Mouse (Mus musculus) C2C12 (cell line): ENCODE measurements at regions not wholly inside any gene's neighbourhood (a gene's known extent, or its start where the extent isn't known, plus 50 kb on each side); places are given as distances from the start of the nearest gene placed in this dataset.
"Not testable (repeated sequence)": the region's sequence is repeated elsewhere in the genome, so short reads cannot be mapped to it uniquely, and the experiment has no call there.

Experiments
- H3K27me3 ChIP-seq: one replicate; pipeline ENCODE4 v1.6.1; 2011; ENCODE audit not compliant: control insufficient read depth, insufficient read depth, insufficient read length
- H3K36me3 ChIP-seq: one replicate; pipeline ENCODE4 v1.6.1; 2011; ENCODE audit not compliant: control insufficient read depth, insufficient read depth
- H3K4me3 ChIP-seq: one replicate; pipeline ENCODE4 v1.5.1; 2011; ENCODE audit warnings: mild to moderate bottlenecking, control low read depth; ENCODE audit not compliant: poor library complexity, insufficient read depth, severe bottlenecking
- H3K79me2 ChIP-seq: one replicate; pipeline ENCODE4 v1.6.1; 2011; ENCODE audit not compliant: control insufficient read depth, insufficient read depth
- H3K79me3 ChIP-seq: one replicate; pipeline ENCODE4 v1.6.1; 2011; ENCODE audit warnings: low read depth, control low read depth
- H3ac ChIP-seq: one replicate; pipeline ENCODE3; 2011; ENCODE audit warnings: low read depth; ENCODE audit not compliant: control insufficient read depth, insufficient read length
- CEBPB ChIP-seq: IDR thresholded peaks from one replicate; pipeline ENCODE4 v1.6.1; 2011; ENCODE audit warnings: low read depth, mild to moderate bottlenecking, control low read depth, moderate library complexity
- CTCF ChIP-seq: IDR thresholded peaks from one replicate; pipeline ENCODE4 v1.5.1; 2011; ENCODE audit not compliant: control insufficient read depth, insufficient read depth, insufficient read length
- FOSL1 ChIP-seq: IDR thresholded peaks from one replicate; pipeline ENCODE4 v1.8.0; 2011; ENCODE audit warnings: mild to moderate bottlenecking, low read length; ENCODE audit not compliant: poor library complexity, insufficient read depth, severe bottlenecking
- MAX ChIP-seq: IDR thresholded peaks from one replicate; pipeline ENCODE4 v1.6.1; 2011; ENCODE audit warnings: mild to moderate bottlenecking, control low read depth
- MYOD1 ChIP-seq: IDR thresholded peaks from one replicate; pipeline ENCODE4 v1.6.1; 2011; ENCODE audit warnings: low read depth; ENCODE audit not compliant: control insufficient read depth, insufficient read length
- MYOG ChIP-seq: IDR thresholded peaks from one replicate; pipeline ENCODE4 v1.6.1; 2011; ENCODE audit not compliant: control insufficient read depth, insufficient read length; ENCODE audit errors: extremely low read depth
- USF1 ChIP-seq: IDR thresholded peaks from one replicate; pipeline ENCODE4 v1.6.1; 2011; ENCODE audit warnings: low read depth, mild to moderate bottlenecking, control low read depth, moderate library complexity

DNA sequence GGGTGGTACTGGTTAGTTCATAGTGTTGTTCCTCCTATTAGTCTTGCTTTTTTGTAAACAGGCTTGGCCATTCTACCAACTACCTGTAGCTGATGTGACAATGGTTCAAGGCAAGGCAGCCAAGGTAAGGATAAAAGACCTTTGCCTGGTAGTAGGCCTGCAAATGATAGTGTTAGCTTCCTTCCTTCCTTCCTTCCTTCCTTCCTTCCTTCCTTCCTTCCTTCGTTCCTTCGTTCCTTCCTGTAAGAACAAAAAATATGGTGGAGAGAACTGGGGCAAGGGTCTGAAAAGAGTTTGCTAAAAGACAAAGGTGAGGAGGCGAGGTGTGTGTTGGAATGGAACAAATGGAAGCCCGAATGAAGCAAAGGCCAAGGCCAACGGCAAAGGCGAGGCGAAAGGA, 84.8 kb upstream of the Ezh2 start:
- not testable (repeated sequence) for H3K4me3 ChIP-seq, H3K79me2 ChIP-seq, H3K36me3 ChIP-seq, H3K27me3 ChIP-seq, H3ac ChIP-seq, H3K79me3 ChIP-seq

DNA sequence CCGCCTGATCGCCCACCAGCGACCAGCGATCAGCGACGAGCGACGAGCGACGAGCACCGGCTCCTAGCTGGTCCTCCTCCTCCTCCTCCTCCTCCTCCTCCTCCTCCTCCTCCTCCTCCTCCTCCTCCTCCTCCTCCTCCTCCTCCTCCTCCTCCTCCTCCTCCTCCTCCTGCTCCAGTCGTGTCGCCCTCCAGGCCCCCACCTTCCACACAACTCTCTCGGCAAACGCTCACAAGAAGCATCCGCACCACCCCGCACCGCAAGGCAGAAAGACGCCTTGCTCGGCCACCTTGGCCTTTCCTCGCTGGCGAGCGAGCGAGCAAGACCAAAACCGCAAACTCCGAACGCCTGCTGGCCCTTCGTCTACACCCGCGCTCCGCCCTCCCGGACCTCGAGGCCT, 77.6 kb upstream of the Ezh2 start:
- H3ac ChIP-seq, H3K79me2 ChIP-seq, H3K36me3 ChIP-seq, H3K27me3 ChIP-seq, H3K4me3 ChIP-seq, H3K79me3 ChIP-seq: not testable (repeated sequence)

DNA sequence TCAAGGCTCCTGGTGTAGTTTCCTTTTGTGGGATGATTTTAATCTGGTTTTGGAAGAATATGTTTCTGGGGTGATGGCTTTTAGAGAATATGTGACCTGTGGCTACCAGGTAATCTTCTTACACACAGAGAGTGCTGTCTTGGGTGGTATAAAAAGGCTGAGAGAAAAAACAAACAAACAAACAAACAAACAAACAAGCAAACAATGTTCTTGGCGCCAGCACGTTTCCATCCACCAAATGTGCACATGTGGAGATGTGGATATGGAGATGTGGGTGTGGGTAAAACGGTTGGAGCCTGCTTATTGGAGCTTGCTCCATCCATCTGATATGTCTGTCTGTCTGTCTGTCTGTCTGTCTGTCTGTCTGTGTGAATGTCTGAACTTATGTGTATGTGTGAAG, 57.7 kb upstream of the Ezh2 start:
- H3ac ChIP-seq, H3K79me2 ChIP-seq, H3K79me3 ChIP-seq, H3K36me3 ChIP-seq, H3K4me3 ChIP-seq: not testable (repeated sequence)
- H3K27me3 ChIP-seq = peaks cover 17% of the 10 kb centered on the region

DNA sequence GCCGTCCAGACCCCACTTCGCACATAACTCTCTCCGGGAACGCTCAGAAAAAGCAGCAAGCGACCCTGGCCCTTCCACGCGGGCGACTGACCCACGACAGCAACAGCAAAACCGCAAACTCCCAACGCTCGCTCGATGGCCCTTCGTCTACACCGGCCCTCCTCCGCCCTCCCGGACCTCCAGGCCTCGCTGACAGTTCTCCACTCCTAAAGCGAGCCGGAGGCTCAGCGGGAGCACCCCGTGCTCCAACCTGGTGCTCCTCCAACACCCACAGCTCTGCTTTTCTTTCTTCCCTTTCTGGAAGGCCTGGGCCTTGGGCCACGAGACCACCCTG, 56.2 kb upstream of the Ezh2 start:
- H3K79me2 ChIP-seq, H3K79me3 ChIP-seq, H3K36me3 ChIP-seq: not testable (repeated sequence)
- Histone ChIP-seq H3ac (peak overlapping the region; percentile 9), H3K27me3 (peaks cover 20% of the 10 kb centered on the region), H3K4me3 (peak overlapping the region; percentile 45)

DNA sequence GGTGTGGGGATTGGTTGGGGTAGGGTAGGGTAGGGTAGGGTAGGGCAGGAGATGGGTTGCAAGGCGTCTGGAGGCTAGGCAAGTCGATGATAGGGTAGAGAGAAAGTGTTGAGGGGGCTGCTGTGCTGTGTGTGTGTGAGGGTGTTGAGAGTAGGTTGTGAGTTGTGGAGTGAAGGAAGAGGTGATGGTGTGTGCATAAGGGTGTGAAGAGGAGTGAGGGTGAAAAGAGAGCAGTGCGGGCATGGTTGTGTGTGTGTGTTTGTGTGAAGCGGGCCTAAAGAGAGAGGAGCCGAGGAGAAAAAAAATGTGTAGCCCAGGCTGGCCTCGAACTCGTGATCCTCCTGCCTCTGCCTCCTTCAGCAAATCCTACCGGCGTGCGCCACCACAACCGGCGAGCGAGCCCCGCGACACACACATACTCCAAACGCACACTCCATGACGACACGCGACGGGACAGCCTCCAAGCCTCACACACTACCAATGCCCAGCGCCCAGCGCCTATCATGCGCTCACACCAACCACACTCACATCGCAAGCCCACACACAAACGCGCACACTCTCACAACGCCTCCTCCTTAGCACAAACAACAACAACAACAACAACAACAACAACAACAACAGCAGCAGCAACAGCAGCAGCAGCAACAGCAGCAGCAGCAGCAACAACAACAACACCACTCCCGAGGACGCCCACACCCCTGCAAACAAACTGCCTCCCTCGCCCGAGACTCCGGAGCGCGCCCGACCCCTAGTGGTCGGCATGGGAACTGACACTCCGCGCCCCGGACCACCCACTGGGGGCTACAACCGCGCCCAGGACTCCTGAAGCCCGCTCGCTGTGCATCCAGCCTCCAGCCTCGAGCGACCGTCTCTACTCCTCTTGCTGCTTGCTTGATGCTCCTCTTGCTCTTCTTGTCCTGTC, 55.6 kb upstream of the Ezh2 start:
- Histone ChIP-seq H3K4me3 (peak overlapping the region; percentile 45), H3K79me2 (no peaks in the 10 kb centered on the region), H3K36me3 (no peaks in the 10 kb centered on the region), H3K27me3 (peaks cover 20% of the 10 kb centered on the region), H3ac (peak overlapping the region; percentile 9), H3K79me3 (no peaks in the 10 kb centered on the region)
- TF ChIP-seq CTCF (no peak), MAX (peak; percentile 78), CEBPB (peak; percentile 33), USF1 (no peak)

DNA sequence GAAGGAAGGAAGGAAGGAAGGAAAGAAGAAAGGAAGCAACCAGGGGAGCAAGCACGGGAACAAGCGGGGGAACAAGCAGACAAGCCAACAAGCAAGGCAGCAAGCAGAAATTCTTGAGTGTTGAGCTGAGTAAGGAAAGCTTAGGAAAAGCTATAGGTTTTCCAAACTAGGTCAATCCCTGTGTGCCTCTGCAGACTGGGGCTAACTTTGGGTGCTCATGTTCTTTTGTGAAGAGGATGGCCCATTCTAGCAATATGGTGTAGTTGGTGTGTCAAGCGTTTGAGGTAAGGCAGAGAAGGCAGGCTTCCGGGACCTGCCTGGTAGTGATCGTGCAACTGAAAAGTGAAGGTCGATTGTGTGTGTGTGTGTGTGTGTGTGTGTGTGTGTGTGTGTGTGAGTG, 54.8 kb upstream of the Ezh2 start:
- Histone ChIP-seq H3ac (no peak overlapping the region), H3K79me2 (no peaks in the 10 kb centered on the region), H3K4me3 (no peak overlapping the region), H3K27me3 (peaks cover 20% of the 10 kb centered on the region), H3K79me3 (no peaks in the 10 kb centered on the region), H3K36me3 (no peaks in the 10 kb centered on the region)
- no peak for TF ChIP-seq MAX
- no peak for TF ChIP-seq CEBPB

DNA sequence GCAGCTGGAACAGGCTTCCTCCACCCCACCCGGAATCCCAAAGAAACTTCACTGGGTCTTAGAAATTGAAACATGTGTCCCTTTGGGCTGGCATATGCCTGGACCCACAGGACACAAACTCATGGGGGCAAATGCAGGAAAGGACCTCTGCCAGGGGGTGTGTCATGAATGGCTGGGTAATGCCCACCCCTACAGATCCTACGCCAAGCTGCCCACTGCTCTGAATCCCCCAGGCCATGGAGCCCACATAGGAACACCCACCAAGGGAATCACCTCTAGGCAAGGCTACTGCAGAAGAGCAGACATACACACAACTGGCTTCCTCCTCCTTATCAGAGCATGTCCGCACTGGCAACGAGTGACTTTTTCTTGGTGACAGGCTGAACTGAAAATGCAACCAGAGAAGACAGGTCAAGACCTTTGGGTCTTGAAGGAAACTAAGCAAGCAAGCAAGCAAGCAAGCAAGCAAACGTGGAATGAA, 54.4 kb upstream of the Ezh2 start:
- H3K27me3 ChIP-seq = peaks cover 20% of the 10 kb centered on the region
- no peaks in the 10 kb centered on the region for H3K79me3 ChIP-seq
- H3K79me2 ChIP-seq = no peaks in the 10 kb centered on the region
- TF ChIP-seq CTCF (no peak), FOSL1 (no peak), CEBPB (no peak), USF1 (no peak), MAX (no peak), MYOG (no peak), MYOD1 (no peak)
- H3K36me3 ChIP-seq = no peaks in the 10 kb centered on the region
- no peak overlapping the region for H3K4me3 ChIP-seq
- H3ac ChIP-seq = no peak overlapping the region
